Mouse (Mus musculus): ENCODE results near the gene Tex261.

Tex261 gene

GRCm38 (mm10) chr6:83762344-83762743, 13.3 kb downstream of the Tex261 start, which contains the start of gene Ankrd53:
Ankrd53 (plus strand) TSS chr6:83762644.
- no peak for DNase-seq (ENCODE audit: low spot score in 2 of 2)

GRCm38 (mm10) chr6:83756051-83756450, 19.6 kb downstream of the Tex261 start:
- DNase-seq (ENCODE audit: low spot score in 2 of 2) = no peak

- DNase-seq (ENCODE audit: low spot score in 2 of 2) = peak; percentile 48 to 66
Observed at GRCm38 (mm10) chr6:83750171-83750684, 25.4 kb downstream of the Tex261 start.

- no peak for DNase-seq (ENCODE audit: low spot score in 2 of 2)
Observed at GRCm38 (mm10) chr6:83749286-83749685, 26.3 kb downstream of the Tex261 start.

GRCm38 (mm10) chr6:83745466-83745865, 30.1 kb downstream of the Tex261 start:
- DNase-seq (ENCODE audit: low spot score in 2 of 2) = no peak

- DNase-seq (ENCODE audit: low spot score in 2 of 2) = no peak
Observed at GRCm38 (mm10) chr6:83744557-83744956, 31.1 kb downstream of the Tex261 start.

GRCm38 (mm10) chr6:83744126-83744525, 31.5 kb downstream of the Tex261 start:
- no peak for DNase-seq (ENCODE audit: low spot score in 2 of 2)

GRCm38 (mm10) chr6:83743212-83743611, 32.4 kb downstream of the Tex261 start:
- no peak for DNase-seq (ENCODE audit: low spot score in 2 of 2)

GRCm38 (mm10) chr6:83742761-83743160, 32.9 kb downstream of the Tex261 start, which contains the start of gene Atp6v1b1:
Atp6v1b1 (plus strand) TSS chr6:83742990.
- no peak for DNase-seq (ENCODE audit: low spot score in 2 of 2)

- no peak for DNase-seq (ENCODE audit: low spot score in 2 of 2)
Observed at GRCm38 (mm10) chr6:83738596-83738995, 37.0 kb downstream of the Tex261 start.

- DNase-seq (ENCODE audit: low spot score in 2 of 2) = no peak
Observed at GRCm38 (mm10) chr6:83737311-83737710, 38.3 kb downstream of the Tex261 start.

- DNase-seq (ENCODE audit: low spot score in 2 of 2) = peak in 1 of 2 experiments; percentile 39
Observed at GRCm38 (mm10) chr6:83731128-83731527, 44.5 kb downstream of the Tex261 start.

- no peak for DNase-seq (ENCODE audit: low spot score in 2 of 2)
Observed at GRCm38 (mm10) chr6:83729350-83729970, 46.2 kb downstream of the Tex261 start.

GRCm38 (mm10) chr6:83728488-83728887, 47.1 kb downstream of the Tex261 start:
- DNase-seq (ENCODE audit: low spot score in 2 of 2) = no peak

GRCm38 (mm10) chr6:83727178-83727577, 48.4 kb downstream of the Tex261 start:
- no peak for DNase-seq (ENCODE audit: low spot score in 2 of 2)

GRCm38 (mm10) chr6:83722526-83722925, 53.1 kb downstream of the Tex261 start:
- no peak for DNase-seq (ENCODE audit: low spot score in 2 of 2)
